Mouse (Mus musculus) erythroblast, embryonic 14.5 days (primary cell): ENCODE measurements around the gene Gabarapl2. TPM values are rescaled to one million over a fixed set of nuclear protein-coding genes. Genes with fewer than 3 reads are reported as not detected.

ENCODE experiments used
- H3K27me3 ChIP-seq: 2 replicates; pipeline ENCODE4 v1.6.1; 2012; ENCODE audit warnings: inconsistent platforms; ENCODE audit not compliant: control insufficient read depth
- H3K36me3 ChIP-seq: 2 replicates; pipeline ENCODE4 v1.6.1; 2012; ENCODE audit warnings: mild to moderate bottlenecking, inconsistent platforms; ENCODE audit not compliant: control insufficient read depth
- H3K4me1 ChIP-seq: 2 replicates; pipeline ENCODE4 v1.6.1; 2012; ENCODE audit warnings: inconsistent platforms; ENCODE audit not compliant: control insufficient read depth
- H3K4me3 ChIP-seq: replicated peaks from 2 replicates; pipeline ENCODE3; 2012; ENCODE audit warnings: moderate library complexity, mild to moderate bottlenecking, inconsistent platforms
- H3K9me3 ChIP-seq: 2 replicates; pipeline ENCODE4 v1.6.1; 2012; ENCODE audit warnings: low read length, inconsistent platforms, mixed read lengths; ENCODE audit not compliant: control insufficient read depth
- GATA1 ChIP-seq: IDR thresholded peaks from 2 replicates; pipeline ENCODE4 v1.6.1; 2012; ENCODE audit warnings: low read length, inconsistent platforms, mixed read lengths
- TAL1 ChIP-seq: IDR thresholded peaks from 3 replicates; pipeline ENCODE4 v1.6.1; 2012; ENCODE audit warnings: low read length, inconsistent platforms, mixed read lengths
- polyA plus RNA-seq: library from polyadenylated mRNA; stranded (reverse); fragments of >175 nt; gene quantifications from 2 replicates; pipeline ENCODE4 v1.2.3, GENCODE M21; 2012

The Gabarapl2 gene
- polyA plus RNA-seq = 2.0 and 3.3 TPM in 2 replicates

DNA sequence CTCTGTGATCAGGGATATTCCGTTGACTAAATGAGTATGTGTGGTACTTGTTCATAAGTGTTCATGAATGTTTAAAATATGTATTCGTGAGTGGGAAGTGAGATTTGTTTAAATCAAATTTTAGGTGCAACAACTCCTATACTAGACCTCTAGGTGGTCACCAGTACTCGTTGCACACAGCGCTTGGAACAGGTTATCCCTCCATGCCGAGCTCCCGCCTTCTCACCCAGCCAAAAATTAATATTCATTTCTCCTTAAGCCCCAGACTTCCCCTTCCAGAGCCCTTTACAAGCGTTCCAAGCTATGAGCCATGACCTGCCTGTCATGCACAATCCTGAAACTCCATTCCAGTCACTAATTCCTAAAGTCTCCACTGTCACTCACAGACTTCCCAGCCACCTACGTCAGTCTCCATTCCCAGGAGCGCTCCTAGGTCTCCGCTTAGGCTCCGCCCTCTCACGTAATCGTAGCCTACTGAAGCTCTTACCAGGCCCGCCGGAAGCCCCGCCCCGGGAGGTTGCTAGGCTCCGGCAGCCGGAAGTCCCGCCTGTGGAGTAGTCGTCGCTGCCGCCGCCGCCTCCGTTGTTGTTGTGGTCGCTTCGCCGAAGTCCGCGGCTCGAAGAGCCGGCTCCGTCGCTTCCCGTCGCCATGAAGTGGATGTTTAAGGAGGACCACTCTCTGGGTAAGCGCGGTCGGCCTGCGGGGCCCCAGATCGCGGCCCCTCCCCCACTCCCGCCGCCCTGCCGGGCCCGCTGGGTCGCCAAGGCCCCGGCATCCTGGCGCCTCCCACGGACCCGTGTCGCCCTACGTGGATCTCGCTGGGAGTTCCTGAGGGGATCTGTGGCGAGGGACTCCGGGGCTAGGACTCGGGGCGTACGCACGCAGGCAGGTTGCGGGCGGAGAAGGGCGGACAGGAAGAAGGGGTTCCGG lies at the start of gene Gabarapl2:
Gene Gabarapl2 (plus strand): TSS at position 533 of the 930 bp plus-strand sequence.
- no peaks in the 10 kb centered on the region for H3K27me3 ChIP-seq
- no peaks in the 10 kb centered on the region for H3K9me3 ChIP-seq
- peak within 1 kb of the TSS; percentile 90 for H3K4me3 ChIP-seq
- peaks cover 45% of the 10 kb centered on the region for H3K4me1 ChIP-seq
- H3K36me3 ChIP-seq = peaks cover 41% of the 10 kb centered on the region
- TF ChIP-seq TAL1 (no peak), GATA1 (no peak)

DNA sequence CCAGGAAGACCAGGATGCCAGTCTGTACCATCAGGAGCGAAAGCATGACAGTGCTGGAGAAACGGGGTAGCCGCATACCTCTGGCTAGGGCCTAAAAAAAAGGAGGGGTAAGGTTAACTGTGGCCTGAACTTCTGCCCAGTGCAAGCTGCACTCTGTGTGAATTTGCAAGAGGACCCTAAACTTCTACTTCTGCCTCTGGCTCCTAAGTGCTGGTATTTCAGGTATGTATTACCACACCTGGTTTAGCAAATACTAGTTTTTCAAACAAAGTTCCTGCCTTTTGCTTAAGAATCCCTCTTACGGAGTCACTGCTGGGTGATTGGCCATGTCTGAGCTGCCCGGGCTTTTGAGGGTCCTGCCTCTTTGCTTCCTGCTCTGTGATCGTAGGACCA lies 49.6 kb upstream of the Gabarapl2 start:
- H3K9me3 ChIP-seq = peaks cover 9% of the 10 kb centered on the region
- no peak for TF ChIP-seq GATA1
- no peak for TF ChIP-seq TAL1
- no peaks in the 10 kb centered on the region for H3K36me3 ChIP-seq
- peaks cover 40% of the 10 kb centered on the region for H3K27me3 ChIP-seq
- H3K4me1 ChIP-seq = peaks cover 23% of the 10 kb centered on the region
- H3K4me3 ChIP-seq = no peak overlapping the region

DNA sequence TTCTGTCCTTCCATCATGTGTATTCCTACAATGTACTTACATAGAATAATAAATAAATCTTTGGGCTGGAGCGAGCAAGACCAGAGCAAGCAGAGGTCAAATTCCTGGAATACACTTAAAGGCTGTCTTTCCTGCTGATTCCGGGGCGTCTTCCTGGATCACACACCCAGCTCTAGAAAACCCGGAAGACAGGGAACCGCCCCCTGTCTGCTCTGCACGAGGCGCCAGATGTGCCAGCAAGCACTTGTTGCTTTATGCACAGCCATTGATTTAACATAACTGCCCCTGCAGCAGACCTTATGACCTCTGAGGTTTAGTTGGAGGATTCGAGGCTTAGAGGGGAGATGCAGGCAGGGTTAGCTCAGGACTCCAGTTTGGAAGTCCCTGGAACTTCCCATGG lies 48.5 kb upstream of the Gabarapl2 start:
- TF ChIP-seq TAL1 (no peak), GATA1 (no peak)
- H3K36me3 ChIP-seq = no peaks in the 10 kb centered on the region
- peaks cover 9% of the 10 kb centered on the region for H3K9me3 ChIP-seq
- peaks cover 12% of the 10 kb centered on the region for H3K4me1 ChIP-seq
- no peak overlapping the region for H3K4me3 ChIP-seq
- peaks cover 40% of the 10 kb centered on the region for H3K27me3 ChIP-seq

DNA sequence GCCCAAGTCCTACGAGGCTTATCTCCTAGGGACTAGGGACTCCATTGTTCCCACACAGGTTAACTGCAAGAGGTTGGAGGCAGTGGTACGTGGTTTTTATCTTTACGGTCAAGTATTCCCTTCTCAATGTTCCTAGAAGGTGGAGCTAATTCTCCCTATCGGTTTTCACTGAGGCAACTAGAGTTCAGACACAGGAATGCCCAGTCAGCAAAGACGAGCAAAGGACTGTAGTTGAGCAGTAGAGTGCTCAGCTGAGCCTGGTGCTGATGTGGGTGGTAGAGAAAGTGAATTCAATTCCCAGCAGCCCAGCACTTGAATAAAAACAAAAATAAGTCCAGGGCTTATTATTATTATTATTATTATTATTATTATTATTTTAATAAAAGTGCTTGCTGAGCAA lies 47.9 kb upstream of the Gabarapl2 start:
- no peak overlapping the region for H3K4me3 ChIP-seq
- no peak for TF ChIP-seq TAL1
- no peak for TF ChIP-seq GATA1
- H3K9me3 ChIP-seq = peaks cover 9% of the 10 kb centered on the region
- H3K36me3 ChIP-seq = no peaks in the 10 kb centered on the region
- peaks cover 40% of the 10 kb centered on the region for H3K27me3 ChIP-seq
- H3K4me1 ChIP-seq = peaks cover 8% of the 10 kb centered on the region

DNA sequence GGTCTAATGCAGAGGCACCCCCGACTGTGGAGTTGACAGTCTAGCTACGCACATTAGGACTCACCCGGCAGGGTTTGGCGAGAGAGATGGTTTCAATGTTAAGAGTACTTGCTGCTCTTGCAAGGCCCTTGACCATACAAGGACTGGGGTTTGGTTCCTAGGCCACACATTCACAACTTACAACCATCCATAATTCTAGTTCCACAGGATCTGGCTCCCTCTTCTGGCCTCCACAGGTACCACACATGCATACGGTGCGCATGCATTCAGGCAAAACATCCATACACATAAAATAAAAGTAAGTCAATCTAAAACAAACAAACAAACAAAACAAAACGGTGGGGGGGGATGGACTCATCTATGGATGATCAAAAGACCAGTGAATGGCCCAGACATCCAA lies 45.5 kb upstream of the Gabarapl2 start:
- TF ChIP-seq TAL1 (no peak), GATA1 (no peak)

DNA sequence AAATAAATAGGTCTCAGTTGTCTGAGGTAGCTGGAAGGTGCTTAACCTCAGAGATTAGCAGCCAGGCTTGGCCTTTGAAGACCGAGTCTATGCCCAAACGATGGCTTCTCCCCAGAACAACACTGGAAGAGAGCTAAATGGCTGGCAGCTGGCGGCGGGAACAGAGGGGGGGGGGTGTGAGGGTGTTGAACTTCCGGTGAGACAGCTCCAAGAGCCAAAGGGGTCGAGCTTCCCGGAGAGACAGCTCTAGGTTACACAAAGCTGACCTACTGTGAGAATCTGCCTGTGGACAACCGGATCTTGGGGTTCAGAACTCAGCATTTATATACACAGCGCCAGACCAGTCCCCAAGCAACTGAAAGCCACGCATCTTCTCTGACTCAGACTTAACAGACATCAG lies 41.9 kb upstream of the Gabarapl2 start:
- TF ChIP-seq TAL1 (no peak), GATA1 (no peak)
- H3K4me1 ChIP-seq = no peaks in the 10 kb centered on the region
- peaks cover 4% of the 10 kb centered on the region for H3K9me3 ChIP-seq
- no peak overlapping the region for H3K4me3 ChIP-seq
- H3K27me3 ChIP-seq = peaks cover 2% of the 10 kb centered on the region; the same call in 1 of the 2 replicates
- no peaks in the 10 kb centered on the region for H3K36me3 ChIP-seq

More for the DNA sequence above, 45.5 kb upstream of the Gabarapl2 start:
- H3K4me3 ChIP-seq = no peak overlapping the region
- H3K9me3 ChIP-seq = peaks cover 8% of the 10 kb centered on the region
- no peaks in the 10 kb centered on the region for H3K36me3 ChIP-seq
- H3K27me3 ChIP-seq = peaks cover 26% of the 10 kb centered on the region
- H3K4me1 ChIP-seq = no peaks in the 10 kb centered on the region; the same call in 1 of the 2 replicates

DNA sequence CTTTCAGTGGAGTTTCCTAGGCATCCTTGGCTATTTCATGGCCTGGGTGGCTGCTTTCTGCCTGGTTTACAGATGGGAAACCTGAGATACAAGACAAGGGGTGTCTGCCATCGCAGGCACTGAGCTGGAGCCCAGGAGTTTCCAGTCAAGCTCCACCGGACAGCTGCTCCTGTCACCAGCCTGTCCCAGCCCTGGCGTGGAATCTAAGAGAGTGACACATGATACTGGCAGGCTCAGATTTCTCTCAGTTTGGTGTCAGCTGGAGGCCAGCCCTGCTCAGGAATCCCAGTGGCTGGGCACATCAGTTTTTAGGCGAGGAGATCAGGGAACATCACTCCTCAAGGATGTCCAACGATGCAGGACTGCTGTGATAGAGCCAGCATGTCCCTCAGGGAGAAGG lies 38.4 kb upstream of the Gabarapl2 start:
- Histone ChIP-seq H3K9me3 (no peaks in the 10 kb centered on the region), H3K4me1 (no peaks in the 10 kb centered on the region), H3K4me3 (no peak overlapping the region), H3K27me3 (peaks cover 2% of the 10 kb centered on the region; the same call in 1 of the 2 replicates), H3K36me3 (no peaks in the 10 kb centered on the region)
- no peak for TF ChIP-seq TAL1
- no peak for TF ChIP-seq GATA1

DNA sequence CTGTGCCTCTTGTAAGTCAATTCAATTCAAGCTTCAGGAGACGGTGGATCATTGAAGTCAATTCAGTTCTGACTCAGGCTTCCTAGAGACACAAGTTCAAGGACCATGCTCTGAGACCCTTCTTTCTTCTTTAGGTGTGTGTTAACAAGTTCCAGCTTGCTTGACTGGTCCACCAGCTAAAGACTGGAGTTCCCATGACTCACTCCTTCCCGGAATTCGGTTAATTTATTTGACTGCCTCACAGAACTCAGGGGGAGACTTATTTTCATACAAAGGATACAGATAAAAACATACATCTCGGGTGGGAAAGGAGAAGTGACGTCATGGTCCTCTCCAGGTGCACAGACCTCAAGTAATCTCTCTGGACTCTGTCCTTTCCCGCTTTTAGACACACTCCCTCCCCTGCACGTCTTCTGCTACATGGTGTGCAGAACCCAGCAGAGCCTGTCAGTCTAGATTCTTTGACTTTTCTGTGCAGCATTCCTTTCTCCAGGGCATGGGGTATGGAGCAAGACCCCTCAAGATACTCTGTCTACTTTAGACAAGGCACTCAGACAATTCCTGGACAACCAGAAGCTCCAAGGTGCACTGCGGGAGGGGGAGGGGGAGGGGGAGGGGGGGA lies 34.9 kb upstream of the Gabarapl2 start:
- TF ChIP-seq GATA1 (no peak), TAL1 (no peak)
- no peaks in the 10 kb centered on the region for H3K36me3 ChIP-seq
- peaks cover 26% of the 10 kb centered on the region for H3K27me3 ChIP-seq
- no peaks in the 10 kb centered on the region for H3K4me1 ChIP-seq
- no peak overlapping the region for H3K4me3 ChIP-seq
- H3K9me3 ChIP-seq = no peaks in the 10 kb centered on the region; the same call in 1 of the 2 replicates
